Mouse (Mus musculus) B cell, adult 2 months (primary cell): ENCODE results near the gene Trappc3l.
"Not testable (repeated sequence)": the region's sequence is repeated elsewhere in the genome, so short reads cannot be mapped to it uniquely, and the experiment has no call there.

Experiments
- DNase-seq, 2 experiments: peaks; one replicate each; pipeline ENCODE4 v3.0.0; 2022

The Trappc3l gene

DNA sequence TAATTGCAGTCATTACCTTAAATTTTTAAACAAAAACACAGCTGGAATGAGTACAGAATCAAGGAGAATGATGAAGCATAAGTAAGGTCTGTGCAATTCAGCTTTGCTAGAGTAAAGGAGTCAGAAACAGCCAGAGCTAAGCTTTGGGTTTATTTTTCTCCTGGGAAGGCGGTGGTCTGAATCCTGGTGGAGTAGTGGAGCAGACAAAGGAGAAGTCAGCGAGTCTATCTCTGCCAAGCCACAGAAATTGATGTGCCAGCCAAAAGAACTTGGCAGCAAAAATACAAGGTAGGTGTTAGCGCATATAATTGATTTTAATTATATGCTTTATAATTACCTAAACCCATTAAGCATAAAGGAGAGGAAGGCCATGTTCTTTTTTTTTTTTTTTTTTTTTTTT is at the start of gene Trappc3l:
TSS of gene Trappc3l (plus strand) at position 197 of the 400 bp plus-strand sequence.
- DNase-seq = no peak

DNA sequence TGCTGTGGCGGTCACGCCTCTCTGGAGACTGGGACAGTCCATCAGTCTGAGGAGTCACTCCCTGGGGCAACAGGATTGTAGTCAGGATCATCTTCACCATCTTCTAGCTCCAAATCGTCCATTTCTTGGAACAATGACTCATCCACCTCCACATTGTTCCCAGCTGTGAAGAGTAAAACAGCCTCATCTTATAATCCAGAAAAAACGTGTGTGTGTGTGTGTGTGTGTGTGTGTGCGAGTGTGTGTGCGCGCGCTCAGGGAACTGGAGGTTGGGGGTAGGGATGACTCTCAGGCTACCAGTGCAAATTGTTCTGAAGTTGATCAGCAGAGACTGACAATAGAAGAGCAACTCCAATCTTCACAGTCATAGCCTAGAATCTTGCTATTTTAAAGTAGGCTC is 40.7 kb upstream of the Trappc3l start:
- DNase-seq = not testable (repeated sequence)

DNA sequence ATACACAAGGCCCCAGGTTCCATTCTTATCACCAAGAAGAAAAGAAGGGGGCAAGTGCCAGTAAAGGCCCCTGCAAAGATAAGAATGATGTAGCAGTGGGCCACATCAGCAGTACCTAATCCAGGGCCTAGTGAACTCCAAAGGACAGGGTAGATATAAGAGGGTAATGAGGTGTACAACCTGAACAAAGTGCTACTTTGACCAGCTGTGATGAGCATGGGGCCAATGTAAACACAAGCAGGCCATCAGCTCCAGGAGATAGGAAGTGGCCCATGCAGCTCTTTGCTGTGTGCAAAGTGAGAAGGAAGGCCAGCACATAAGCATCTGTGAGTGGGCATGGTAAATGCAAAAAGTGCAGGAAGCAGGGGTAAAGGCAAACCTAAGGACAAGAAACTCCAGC is 39.0 kb upstream of the Trappc3l start:
- no peak for DNase-seq

DNA sequence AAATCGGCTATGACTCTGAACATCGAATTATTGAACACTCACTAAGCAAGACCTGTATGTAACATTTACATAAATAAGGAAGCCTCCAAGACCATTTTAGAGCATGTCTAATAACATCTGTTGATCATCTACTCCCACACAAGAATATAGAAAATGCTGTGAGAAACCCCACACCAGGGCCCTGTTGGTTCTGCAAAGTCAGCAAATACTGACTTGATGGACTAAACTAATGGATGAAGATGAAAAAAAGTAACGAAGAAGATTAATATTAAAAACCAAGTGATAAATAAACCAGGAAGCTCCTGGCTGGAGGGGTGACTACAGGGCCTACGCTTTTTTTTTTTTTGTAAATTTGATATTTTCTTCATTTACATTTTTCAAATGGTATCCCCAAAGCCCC is 24.8 kb upstream of the Trappc3l start:
- DNase-seq = no peak

DNA sequence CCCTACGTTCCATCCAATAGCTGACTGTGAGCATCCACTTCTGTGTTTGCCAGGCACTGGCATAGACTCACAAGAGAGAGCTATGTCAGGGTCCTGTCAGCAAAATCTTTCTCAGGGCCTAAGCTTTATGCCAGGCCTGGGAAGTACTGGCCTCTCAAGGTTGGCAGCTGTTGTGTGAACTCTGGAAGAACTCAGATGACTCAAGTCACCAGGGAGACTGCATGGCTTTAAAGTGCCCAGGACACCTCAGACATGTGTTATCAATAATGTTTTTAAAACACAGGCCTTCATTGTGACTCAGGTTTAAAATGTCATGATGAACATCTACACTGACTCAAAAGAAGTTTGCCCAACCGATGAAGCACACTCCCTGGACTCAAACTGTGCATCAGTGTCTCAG is 24.2 kb upstream of the Trappc3l start:
- no peak for DNase-seq

DNA sequence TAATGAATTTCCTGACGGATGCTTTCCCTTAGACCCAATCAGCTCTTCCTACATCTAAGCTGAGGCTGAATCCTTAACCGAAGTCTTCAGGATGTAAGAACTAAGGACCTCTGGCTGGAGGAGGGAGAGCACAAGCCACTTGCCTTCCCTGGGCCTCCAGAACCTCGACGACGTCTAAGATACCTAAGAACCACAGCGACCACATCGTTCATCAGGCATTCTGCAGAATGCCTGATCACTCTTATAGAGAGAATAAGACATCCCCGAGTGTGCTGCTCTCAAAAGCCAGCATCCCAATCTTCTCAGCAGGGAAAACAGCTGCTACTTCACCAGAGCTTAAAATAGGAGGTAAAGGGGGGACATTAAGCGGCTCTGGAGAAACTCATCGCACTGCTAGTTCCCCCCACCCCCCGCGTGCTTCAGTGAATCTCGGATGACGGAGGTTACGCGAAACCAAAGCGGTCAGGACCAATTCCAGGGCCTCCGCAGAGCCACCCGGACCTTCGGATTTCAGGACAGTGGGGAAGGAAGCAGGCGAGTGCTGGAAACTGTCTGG is 18.6 kb upstream of the Trappc3l start:
- peak in 1 of 2 experiments; percentile 7 for DNase-seq

DNA sequence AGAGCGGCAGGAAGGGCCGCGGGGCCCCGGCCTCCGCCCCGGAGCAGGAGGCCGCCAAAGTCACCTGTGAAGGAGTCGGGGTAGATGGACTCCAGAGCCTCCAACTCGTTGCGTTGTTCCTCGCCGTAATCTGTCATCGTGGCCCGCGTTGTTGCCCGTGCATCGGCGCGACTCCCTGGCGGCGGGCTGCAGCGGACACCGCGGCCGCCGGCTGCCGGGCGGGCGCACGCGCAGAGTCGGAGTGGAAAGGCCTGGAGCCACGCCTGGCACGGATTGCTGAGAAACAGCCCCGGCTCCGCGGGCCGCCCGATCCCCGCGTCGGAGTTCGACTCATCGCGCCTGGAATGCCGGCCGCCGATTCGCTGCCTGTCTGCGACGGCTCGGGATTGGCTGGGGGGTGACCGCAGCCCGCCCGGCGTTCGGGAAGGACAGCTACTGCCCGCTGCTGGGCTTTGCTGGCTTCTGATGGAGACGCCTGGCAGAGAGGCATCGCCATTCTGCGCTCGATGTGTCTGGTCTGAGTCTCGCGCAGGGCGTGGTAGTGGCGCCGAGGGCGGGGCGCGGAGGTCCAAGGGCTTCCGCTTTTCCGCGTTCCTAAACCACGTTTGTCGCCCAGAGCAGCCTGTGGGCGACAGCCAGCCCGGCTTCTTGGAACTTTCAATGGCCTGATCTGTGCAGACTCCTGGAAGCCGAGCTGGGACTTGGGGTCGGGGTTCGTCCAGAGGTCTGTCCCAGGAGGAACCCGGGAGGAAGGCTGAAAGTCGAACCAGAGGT is 17.9 kb upstream of the Trappc3l start, which contains the start of gene Rwdd1:
TSS of gene Rwdd1 (minus strand) at position 323 of the 774 bp plus-strand sequence.
- peak; percentile 95 to 97 for DNase-seq

DNA sequence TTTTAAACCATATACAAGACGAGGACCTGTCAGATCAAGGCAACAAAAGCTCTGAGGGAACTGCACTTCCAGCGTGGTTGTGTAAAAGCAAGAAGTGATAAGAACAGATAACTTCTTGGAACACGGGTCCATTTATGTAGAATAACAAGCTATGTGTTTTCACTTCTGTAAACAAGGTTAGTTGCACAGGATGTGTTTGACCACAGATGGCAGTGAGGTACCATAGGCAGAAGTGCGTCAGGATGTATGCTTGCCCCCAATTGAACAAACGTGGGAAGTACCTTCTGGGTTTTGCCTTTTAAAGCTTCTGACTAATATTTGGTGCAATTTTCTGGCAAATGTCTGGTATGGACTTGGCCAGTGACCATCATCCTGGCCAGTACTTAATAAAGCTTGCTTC is 7.1 kb upstream of the Trappc3l start:
- no peak for DNase-seq

DNA sequence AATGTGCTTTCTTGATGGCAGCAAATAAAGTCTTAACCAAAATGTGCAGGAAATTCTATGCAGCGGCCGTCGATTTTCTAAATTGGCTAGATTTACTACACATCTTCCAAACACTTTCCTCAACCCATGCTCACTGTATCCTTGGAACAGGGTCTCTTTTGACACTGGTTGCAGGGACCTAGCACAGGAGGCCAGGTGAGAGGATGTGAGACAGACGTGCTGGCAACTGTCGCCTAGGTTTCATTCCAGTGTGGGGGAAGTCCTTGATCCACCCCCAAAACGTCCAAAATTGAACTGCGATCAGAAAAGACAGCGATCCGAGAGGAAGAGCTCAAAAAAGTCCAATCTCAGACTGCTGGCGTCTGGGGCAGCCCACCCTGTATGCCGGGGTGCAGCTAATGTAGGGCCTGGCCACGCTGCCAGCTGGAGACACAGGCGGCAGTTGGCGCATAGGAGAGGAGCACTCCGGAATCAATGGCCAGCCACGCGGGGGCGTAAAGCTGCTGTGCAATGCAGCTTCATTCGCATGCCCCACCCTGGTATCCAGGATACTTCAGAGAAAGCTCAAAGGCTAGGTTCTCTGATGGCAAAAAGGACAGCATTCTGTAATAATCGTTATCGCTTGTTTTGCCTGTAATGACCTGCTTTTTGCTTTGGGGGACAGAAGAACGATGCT is 3.6 kb upstream of the Trappc3l start:
- peak; percentile 69 to 71 for DNase-seq

DNA sequence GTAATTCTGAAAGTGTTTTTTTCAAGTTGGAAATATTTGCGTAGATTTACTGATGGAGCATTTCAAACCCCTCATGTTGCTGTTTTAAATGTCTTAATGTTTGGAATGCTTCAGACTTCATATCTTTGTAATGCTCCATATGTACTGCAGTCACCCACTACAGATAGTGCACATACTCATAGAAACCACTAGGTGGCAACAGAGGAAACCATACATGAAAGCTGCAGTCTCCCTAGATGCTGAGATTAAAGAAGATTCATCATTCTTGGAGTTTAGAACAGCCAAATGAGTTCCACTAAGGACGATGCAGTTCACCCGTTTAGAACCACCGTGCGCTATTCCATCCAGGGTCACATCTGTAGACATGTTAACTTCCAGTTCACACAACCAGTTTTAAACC is 810 bp upstream of the Trappc3l start:
- DNase-seq = peak in 1 of 2 experiments; percentile 20

DNA sequence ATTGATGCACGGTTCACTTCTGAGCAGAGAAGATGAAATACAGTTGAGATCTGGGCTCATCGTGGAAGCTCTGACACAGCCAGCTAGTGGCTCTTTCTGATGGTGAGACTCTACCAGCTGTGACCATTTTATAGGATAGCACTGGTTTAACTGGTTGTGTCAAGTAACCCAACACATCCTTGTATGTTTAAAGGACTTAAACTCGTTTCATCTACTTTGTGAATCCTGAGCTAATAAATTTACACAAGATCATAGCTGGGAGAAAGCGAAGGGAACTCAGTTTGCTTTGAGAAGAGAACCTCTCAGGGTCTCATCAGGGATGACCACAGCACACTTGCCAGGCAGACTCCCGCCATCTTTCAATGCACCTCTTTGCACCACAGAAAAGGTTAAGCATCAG is 6.8 kb downstream of the Trappc3l start, which contains the start of gene Calhm4:
TSS of gene Calhm4 (minus strand) at position 101 of the 400 bp plus-strand sequence.
- no peak for DNase-seq

DNA sequence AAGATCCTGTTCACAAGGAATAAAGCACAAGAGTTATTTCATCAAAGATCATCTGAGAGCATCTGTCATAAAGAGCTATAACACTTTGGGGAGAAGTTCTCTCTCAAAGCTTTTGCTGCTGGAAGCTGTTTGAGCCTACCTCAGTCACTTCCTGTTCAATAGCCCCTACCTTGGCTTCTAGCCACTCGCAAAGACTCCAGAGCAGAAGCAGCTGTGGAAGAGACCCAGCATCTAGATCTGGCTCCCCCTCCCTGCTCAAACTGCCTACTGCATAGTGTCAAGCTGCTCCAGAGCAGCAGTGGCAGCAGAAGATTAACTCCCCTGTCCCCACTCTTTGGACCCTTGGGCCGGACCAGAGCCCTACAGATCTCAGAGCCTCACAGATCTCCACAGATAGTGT is 16.6 kb downstream of the Trappc3l start:
- no peak for DNase-seq

DNA sequence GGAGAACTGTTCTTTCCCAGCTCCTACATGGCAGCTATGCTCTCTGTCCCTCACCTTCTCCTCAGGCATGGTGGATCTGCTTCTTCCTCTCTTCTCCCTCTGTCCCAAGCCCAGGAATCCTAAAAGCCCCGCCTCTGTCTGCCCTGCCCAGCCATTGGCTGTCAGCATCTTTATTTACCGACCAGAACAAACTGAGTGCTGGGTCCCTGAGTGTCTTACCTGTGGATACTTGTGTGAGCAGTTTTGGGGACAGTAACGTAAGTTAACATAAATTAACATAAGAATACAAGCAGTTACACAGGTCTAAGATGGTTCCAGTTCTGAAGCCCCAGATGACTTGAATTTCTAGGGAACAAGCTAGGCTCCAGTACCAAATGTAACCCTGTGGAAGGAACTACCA is 29.2 kb downstream of the Trappc3l start:
- DNase-seq = no peak

DNA sequence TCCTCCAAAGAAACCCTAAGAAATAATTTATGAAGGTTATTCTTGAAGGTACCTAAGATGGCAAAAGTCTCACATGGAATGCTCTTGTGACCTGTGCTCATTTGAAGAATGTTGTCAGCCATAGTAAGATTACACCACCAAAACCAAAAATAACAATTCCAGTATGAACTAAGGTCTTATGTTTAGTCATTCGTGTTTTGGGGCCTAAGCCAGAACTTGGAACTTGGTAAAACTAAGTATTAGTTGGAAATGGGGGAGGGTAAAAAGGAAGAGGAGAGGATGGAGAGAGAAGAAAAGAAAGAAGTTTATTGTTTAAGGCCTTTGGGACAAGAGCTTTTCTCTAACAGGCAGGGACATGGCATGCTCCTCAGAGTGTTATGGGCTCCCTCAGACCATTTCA is 32.2 kb downstream of the Trappc3l start:
- no peak for DNase-seq

DNA sequence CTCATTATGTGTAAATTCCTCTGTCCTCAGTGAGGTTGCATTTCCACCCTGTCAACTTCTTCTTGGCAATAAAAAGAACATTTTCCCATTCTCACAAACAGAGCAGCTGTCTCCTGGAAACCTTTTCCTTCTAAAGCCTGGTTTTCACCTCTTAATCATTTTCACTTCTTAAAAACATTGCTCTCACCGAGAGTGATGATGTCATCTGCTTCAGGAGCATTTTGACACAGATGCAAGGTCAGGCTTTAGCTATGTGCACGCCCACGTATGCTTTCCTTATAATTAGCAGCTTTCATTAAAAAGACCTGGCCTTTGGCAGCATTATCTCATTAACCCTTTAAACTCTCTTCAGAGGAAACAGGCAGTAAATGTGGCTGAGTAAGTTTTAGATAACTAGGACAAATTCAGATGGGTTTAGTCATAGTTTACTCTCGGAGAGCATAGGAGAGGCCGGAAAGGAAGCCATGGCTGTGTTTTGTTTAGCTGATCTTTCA is 33.6 kb downstream of the Trappc3l start:
- no peak for DNase-seq

DNA sequence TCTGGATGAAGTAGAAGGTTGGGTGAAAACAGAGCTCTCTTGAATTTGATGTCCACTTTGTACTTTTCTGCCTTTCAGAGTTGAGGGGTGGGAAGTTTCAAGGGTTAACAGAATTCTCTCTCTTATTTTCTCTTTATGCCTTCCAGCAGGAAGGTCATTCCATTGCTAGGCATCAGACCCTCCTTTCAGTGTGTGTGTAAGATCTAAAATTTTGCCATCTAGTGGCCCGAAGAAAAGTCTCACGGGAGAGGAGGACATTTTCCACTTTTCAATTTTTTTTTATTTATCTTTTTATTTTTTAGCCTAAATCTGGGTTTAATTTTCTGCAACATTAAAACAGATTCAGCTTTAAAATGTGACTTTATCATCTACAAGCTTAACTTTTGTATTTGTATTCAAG is 34.3 kb downstream of the Trappc3l start:
- DNase-seq = no peak

DNA sequence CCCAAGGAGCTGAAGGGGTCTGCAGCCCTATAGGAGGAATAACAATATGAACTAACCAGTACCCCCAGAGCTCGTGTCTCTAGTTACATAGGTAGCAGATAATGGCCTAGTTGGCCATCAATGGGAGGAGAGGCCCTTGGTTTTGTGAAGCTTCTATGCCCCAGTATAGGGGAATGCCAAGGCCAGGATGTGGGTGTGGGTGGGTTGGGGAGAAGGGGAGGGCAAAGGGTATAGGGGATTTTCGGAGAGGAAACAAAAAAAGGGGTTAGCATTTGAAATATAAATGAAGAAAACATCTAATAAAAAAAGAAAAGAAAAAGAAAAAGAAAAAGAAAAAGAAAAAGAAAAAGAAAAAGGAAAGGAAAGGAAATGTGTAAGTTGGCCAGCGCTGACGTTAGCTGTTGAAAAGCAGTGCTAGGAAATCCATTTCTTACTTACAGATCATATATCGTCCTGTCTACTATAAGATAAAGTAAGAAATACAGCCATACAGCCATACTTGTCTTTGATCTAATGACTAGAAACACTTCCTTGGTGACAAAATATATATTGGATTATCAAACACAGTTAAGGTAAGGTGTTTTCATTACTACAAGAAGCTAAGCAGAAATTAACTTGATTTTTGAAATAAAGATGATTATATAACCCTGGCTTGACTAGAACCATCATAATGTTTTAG is 37.3 kb downstream of the Trappc3l start:
- DNase-seq = no peak

DNA sequence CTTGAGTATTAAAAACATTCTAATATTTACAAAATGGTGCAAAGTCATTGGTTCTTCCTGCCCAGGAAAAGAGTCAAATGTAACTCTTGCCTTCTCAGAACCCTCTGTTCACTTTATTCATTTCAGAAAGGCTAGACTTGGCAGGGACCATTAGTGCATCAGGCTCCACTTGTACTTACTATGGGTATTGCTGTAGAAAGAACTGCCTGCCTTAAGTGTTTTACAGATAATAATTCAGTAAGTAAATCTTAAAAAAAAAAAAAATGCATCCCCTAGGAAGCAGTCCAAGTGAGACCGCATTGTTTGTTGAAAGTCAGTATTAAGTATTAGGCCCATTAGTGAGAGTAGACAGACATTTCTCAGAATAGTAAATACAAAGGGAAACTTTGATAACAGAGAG is 49.1 kb downstream of the Trappc3l start:
- no peak for DNase-seq

DNA sequence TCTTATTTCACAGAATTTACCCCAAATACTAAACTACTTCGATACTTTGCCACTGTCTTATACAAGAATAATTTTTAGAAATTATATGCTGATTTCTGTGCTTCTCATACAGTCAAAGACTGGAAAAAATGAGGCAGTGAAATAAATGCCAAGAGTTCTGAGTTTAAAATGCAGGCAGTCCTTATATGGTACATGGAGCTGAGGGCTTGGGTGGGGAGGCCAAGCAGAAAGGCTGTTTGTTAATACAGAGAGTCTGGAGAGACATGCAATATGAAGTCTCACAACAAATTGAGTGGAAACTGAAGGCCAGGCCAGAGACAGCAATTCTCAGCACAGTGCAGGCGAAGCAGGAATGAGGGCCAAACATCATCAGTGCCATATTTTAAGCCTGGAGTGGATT is 51.1 kb downstream of the Trappc3l start:
- no peak for DNase-seq

DNA sequence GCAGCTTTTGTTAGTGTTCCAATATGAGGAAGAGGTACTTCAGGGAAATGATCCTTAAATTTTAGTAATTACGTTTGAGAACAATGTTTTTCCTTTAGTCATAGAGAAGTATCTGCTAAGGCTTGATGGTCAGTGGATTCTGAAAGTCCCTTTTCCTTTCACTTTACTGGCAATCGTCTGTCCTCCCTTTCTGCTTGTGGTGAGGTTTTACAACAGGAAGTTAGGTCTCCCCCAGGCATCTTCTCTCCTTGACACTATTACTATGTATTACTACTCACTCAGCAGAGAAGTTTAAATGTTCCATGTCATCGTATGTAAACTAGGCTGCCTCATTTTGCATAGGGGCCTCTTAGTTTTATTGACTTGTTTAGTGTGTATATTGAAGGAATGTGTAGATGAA is 52.1 kb downstream of the Trappc3l start:
- no peak for DNase-seq

DNA sequence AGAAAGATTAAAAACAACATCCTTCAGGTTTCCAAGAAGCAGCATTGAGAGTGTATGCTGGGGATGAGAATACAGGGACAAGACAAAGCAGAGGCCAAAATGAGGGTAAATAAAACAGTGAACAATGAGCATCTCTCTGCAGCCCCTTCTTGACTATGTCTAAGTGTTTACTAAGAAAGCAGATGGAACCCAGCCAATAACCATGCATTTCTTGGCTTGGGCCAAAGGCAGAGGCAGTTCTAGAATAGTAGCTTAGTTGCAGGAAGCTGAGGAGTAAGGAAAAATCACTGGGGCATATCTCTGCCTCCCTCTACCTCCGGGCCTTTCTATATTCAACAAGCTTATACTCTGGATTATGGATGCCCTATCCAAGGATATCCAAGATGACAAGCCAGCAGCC is 53.1 kb downstream of the Trappc3l start:
- no peak for DNase-seq

DNA sequence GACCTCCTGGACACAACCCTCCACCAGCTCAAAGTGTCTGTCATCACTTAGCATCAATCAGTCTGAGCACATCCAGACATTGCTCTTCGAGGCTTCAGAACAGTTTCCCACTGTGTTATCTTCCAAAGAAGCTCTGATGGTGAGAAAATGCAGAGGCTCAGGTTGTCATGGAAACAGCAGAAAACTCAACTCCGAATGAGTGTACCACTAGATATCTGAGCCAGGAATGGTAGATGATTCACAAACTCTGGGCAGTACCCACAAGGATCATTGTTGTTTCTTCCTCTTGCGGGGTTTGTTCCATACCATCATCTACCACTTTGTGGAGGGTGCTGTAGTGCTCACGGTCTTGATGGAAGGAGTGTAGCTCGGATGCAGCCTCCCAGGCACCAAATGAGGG is 54.5 kb downstream of the Trappc3l start:
- DNase-seq = no peak

DNA sequence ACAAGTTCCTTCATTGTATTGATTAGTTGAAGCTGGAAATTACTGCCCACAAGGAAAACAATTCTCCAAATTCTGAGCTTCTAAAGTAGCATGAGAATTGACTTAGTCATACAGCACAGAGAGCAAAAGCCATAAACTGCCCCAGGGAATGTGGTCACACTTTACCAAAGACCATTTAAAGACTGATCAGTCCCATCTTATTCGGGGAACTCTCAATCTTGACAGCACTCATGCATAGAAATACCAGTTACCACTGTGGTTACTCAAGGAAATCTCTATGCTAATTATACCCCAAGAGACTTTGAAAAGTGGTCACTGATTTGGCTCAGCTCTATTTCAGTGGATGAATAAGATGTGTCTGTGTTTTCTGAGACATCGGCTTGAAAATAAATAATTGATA is 57.8 kb downstream of the Trappc3l start:
- no peak for DNase-seq
